Mouse (Mus musculus) kidney, adult 18-20 months (tissue): ENCODE measurements around the gene Adamts2.

Experiments used
- DNase-seq: peaks from one replicate; pipeline ENCODE4 v3.0.0; 2021

Gene Adamts2

DNA sequence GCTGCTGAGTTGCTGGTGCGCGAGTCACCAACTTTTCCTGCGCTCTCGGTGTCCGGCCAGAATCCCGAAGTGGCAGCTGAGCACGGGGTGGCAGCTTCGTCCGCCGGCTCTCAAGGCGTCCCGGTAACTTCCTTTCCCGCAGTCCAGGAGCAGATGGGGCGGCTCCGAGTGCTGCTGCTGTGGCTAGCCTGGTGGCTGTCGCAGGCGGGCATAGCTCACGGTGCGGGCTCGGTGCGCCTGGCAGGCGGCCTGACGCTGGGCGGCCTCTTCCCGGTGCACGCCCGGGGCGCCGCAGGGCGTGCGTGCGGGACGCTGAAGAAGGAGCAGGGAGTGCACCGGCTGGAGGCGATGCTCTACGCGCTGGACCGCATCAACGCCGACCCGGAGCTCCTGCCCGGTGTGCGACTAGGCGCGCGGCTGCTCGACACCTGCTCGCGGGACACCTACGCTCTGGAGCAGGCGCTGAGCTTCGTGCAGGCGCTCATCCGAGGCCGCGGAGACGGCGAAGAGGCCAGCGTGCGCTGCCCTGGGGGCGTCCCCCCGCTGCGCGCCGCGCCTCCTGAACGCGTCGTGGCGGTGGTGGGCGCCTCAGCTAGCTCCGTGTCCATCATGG, 249.2 kb downstream of the Adamts2 start:
- peak; percentile 11 for DNase-seq
